Mouse (Mus musculus): ENCODE data around the gene Hrh2. TPM values are rescaled to one million over a fixed set of nuclear protein-coding genes. Genes with fewer than 3 reads are reported as not detected.

Gene Hrh2
- polyA plus RNA-seq, 1 experiment from 2014 or later, result 0.07 TPM

DNA sequence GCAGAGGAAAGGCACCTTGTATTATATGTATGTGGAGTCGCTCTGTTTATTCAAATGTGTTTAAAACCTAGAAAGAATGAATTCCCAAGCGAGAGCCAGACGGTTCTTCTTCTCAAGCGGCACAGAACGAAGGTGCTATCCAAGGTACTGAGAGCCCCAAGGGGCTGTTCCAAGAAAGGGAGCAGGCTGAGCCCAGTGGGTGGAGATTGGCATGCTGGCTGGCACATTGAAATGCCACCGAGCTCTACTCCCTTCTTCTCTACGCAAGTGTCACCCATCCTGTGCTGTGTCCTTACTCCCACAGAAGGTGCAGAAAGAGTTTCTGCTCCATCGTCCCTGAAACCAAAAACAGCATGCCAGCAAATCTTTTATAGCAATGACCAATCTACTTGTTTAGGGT is 68.4 kb downstream of the Hrh2 start:
- no peak overlapping the region for H3K4me3 ChIP-seq
- peaks cover 27% of the 10 kb centered on the region for H3K4me1 ChIP-seq (replicated peaks)
- no peaks in the 10 kb centered on the region for H3K36me3 ChIP-seq
- peaks cover 38% of the 10 kb centered on the region for H3K27me3 ChIP-seq (ENCODE audit: insufficient read depth, poor library complexity, severe bottlenecking)
- no peak overlapping the region for H3K27ac ChIP-seq
- DNase-seq (ENCODE audit: low spot score), result no peak
- WGBS, result 35% methylated on average over 8 of the region's 8 CpGs
- H3K9me3 ChIP-seq, result no peaks in the 10 kb centered on the region

DNA sequence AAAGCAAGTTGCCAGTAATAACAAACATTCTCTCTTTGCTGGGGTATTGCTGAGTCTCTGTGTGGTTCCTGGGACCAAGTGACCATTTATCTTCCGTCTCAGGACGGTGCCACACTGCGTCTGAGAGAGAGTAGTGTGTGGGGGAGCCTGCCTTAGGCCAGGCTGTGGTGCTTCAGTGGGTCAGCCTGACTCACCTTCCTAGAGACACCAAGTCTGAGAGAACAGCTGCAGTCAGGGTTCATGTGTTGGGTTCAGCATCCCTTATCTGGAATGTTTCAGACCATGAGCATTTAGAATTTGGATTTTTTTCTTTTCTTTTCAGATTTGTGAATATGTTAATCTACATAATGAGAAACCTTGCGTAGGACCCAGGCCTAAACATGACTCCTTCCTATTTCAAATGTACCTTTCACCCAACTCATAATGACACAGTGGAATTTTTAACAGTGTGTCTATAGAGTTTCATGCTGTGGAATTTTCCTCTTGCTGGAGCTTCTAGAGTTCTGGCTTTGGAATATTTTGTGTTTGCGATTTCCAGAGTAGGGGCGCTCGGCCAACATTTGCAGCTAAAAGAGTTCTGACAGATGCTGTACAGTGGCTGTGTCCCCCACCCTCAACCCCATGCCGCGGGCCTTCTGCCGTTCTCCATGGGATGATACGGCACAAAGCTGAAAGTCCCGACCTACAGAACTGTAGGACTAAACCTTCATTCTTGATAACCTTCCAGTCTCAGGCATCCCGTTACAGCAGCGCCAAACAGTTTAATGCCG is 71.0 kb downstream of the Hrh2 start:
- H3K4me3 ChIP-seq, result no peak overlapping the region
- H3K9me3 ChIP-seq, result no peaks in the 10 kb centered on the region
- no peak overlapping the region for H3K27ac ChIP-seq
- peaks cover 40% of the 10 kb centered on the region for H3K4me1 ChIP-seq (replicated peaks)
- H3K36me3 ChIP-seq, result no peaks in the 10 kb centered on the region
- DNase-seq (ENCODE audit: low spot score), result no peak
- 95% methylated on average over 15 of the region's 15 CpGs for WGBS
- H3K27me3 ChIP-seq (ENCODE audit: insufficient read depth, poor library complexity, severe bottlenecking), result peaks cover 13% of the 10 kb centered on the region; the same call in 1 of the 2 replicates

DNA sequence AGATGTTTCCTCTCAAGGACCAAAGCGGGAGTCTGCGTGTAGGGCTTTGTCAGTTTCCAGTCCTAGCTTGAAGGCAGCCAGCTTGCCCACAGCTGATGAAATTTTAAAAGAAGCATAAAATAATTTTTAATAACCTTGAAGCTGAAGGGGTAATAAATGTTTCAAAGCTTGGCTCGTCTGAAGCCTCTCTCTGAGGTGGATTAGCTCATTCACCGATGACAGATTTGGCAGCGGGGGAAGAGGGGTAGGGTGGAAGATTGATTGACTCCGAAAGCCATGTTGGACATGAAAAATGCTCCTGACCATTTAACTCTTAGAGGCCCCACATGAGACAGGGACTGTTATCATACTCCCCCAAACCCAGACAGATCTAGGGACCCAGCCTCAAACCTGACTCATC is 71.7 kb downstream of the Hrh2 start:
- no peak for DNase-seq (ENCODE audit: low spot score)
- H3K4me3 ChIP-seq, result no peak overlapping the region
- H3K27me3 ChIP-seq (ENCODE audit: insufficient read depth, poor library complexity, severe bottlenecking), result peaks cover 7% of the 10 kb centered on the region; the same call in 1 of the 2 replicates
- H3K27ac ChIP-seq, result 0 out of 2 replicates have a peak overlapping the region, but pooled peaks have one; percentile 5
- H3K36me3 ChIP-seq, result no peaks in the 10 kb centered on the region
- WGBS, result 83% methylated on average over 6 of the region's 6 CpGs
- H3K9me3 ChIP-seq, result no peaks in the 10 kb centered on the region
- peaks cover 40% of the 10 kb centered on the region for H3K4me1 ChIP-seq (replicated peaks)

DNA sequence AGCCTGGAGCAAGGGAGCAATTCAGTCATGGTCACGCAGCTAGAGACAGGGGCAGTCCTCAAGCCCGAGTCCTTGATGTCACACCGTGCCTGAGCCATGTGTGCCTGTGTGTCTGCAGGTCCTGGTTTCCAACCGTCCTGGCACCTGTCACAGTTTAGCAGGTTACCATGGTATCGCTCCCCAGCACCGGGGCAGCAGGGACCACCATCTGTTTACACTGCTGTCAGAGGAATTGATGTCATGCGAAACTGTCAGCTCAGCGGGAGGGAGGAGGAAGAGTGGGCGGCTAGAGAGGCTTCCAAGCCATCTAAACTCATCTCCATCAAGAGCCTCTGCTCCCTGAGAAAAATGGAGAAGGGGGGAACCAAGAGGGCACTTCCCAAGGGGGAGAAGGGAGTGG is 74.5 kb downstream of the Hrh2 start:
- WGBS, result 19% methylated on average over 9 of the region's 9 CpGs
- Histone ChIP-seq H3K27me3 (ENCODE audit: insufficient read depth, poor library complexity, severe bottlenecking) (no peaks in the 10 kb centered on the region; the same call in 1 of the 2 replicates), H3K4me3 (no peak overlapping the region), H3K9me3 (no peaks in the 10 kb centered on the region), H3K27ac (peak overlapping the region; percentile 69), H3K36me3 (no peaks in the 10 kb centered on the region), H3K4me1 (replicated peaks) (peaks cover 49% of the 10 kb centered on the region)
- DNase-seq (ENCODE audit: low spot score), result peak; percentile 52

DNA sequence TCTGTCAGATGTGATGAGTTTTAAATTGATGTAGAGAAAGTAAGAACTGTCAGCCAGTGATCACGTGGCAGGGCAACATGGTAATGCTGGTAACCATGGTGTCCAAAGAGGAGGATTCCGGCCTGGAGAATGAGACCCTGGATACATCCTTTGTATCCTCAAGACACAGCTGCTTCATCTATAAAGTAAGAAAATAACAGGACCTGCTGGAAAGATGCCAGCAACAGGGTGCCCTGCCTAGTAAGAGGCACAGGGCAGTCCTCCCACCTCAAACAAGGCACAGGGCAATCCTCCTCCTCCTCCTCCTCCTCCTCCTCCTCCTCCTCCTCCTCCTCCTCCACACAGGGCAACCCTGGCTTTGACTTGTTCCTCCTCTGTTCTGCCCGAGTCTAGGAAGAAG is 77.2 kb downstream of the Hrh2 start:
- Histone ChIP-seq H3K27ac (no peak overlapping the region), H3K9me3 (no peaks in the 10 kb centered on the region), H3K27me3 (ENCODE audit: insufficient read depth, poor library complexity, severe bottlenecking) (no peaks in the 10 kb centered on the region; the same call in 1 of the 2 replicates), H3K4me3 (no peak overlapping the region), H3K4me1 (replicated peaks) (peaks cover 44% of the 10 kb centered on the region), H3K36me3 (no peaks in the 10 kb centered on the region)
- no peak for DNase-seq (ENCODE audit: low spot score)
- 64% methylated on average over 3 of the region's 3 CpGs for WGBS

DNA sequence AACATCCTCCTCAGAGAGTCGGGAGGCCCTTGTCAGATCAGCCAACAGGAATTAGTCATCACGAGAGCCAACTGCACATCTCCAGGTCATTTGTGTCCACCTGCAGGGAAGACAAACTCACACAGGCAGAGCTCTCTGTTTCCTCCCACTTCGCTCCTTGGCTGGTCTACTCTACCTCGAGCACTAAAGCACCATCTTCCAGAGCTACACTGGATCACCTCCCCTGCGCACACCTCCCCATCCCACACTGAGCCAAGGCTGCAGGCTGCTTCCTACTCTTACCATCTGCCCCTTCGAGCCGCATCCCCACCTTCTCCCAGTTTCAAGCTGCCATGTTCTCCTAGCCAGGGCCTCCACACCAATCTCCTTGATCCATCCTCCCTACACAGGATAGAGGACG is 77.7 kb downstream of the Hrh2 start:
- Histone ChIP-seq H3K4me3 (no peak overlapping the region), H3K9me3 (no peaks in the 10 kb centered on the region), H3K27ac (no peak overlapping the region), H3K36me3 (no peaks in the 10 kb centered on the region), H3K4me1 (replicated peaks) (peaks cover 38% of the 10 kb centered on the region), H3K27me3 (ENCODE audit: insufficient read depth, poor library complexity, severe bottlenecking) (no peaks in the 10 kb centered on the region; the same call in 1 of the 2 replicates)
- WGBS, result 78% methylated on average over 8 of the region's 8 CpGs
- no peak for DNase-seq (ENCODE audit: low spot score)

DNA sequence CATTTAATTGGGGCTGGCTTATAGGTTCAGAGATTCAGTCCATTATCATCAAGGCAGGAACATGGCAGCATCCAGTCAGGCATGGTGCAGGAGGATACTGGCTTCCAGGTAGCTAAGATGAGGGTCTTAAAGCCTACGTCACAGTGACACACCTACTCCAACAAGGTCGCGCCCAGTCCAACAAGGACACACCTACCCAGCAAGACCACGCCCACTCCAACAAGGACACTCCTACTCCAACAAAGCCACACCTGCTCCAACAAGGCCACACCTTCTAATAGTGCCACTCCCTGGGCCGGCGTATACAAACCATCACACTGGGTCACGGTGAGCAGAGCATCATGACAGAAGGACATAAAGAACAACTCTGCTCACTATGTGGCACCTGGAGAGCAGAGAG is 80.1 kb downstream of the Hrh2 start:
- no peaks in the 10 kb centered on the region for H3K27me3 ChIP-seq (ENCODE audit: insufficient read depth, poor library complexity, severe bottlenecking)
- peaks cover 24% of the 10 kb centered on the region for H3K4me1 ChIP-seq (replicated peaks)
- no peaks in the 10 kb centered on the region for H3K9me3 ChIP-seq
- no peak overlapping the region for H3K27ac ChIP-seq
- no peak for DNase-seq (ENCODE audit: low spot score)
- whole genome bisulfite sequencing, result 89% methylated on average over 7 of the region's 7 CpGs
- H3K36me3 ChIP-seq, result no peaks in the 10 kb centered on the region
- H3K4me3 ChIP-seq, result no peak overlapping the region

DNA sequence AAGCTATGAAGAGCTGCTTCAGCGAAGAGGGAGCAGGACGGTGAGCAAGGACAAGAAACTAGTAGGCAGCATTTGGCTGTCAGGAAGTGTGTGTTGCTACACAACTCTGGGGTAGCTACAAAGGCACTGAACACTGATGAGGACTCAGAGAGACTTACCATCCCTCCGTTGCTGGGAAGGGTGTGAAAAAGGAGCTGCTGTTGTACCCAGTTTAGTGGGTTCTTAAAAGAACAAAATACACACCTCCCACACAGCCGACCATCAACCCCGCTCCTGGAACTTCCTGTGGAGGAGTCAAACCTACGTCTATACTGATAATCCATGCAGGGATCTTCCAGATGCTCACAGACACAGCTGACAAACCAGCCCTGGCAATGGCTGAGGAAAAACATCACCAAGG is 85.5 kb downstream of the Hrh2 start:
- H3K9me3 ChIP-seq, result no peaks in the 10 kb centered on the region; the same call in 1 of the 2 replicates
- no peak overlapping the region for H3K4me3 ChIP-seq
- no peaks in the 10 kb centered on the region for H3K36me3 ChIP-seq
- H3K27ac ChIP-seq, result no peak overlapping the region
- H3K27me3 ChIP-seq (ENCODE audit: insufficient read depth, poor library complexity, severe bottlenecking), result peaks cover 19% of the 10 kb centered on the region
- H3K4me1 ChIP-seq (replicated peaks), result peaks cover 9% of the 10 kb centered on the region
- DNase-seq (ENCODE audit: low spot score), result no peak
- 90% methylated on average over 6 of the region's 6 CpGs for WGBS

DNA sequence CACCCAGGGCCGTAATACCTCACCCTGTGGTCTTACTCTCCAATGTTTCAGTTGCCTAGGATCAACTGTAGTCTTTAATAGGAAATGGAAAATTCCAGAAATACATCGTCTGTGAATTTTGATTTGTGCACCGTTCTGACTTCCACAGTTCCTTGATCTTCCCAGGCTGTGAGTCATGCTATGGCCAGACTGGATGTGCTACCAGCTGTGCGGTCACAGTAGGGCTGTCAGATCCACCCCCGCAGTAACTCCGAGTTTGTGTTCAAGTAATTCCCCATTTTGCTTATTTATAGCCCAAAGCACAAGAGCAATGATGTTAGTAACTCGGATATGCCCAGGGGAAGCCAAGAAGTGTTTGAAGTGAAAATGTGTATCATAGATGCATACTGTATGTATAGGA is 88.4 kb downstream of the Hrh2 start:
- no peak for DNase-seq (ENCODE audit: low spot score)
- no peaks in the 10 kb centered on the region for H3K36me3 ChIP-seq

DNA sequence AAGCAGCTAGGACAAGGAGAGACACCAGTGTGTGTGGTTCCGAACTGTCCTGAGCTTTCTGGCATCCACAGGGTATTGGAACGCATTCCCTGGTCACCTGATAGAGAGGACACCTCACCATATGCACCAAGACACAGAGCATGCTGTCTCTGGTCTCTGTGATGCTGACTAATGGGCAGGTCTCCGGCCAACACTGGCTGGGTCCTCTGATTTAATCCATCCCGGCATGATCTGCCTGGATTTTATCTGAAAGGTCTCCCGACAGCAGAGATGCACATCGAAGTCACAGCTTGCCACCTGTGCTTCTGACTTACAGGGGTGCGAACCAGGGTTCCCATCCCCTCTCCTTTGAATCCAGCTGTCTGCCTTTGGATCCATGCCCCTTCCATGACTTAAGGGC is 89.2 kb downstream of the Hrh2 start:
- Histone ChIP-seq H3K36me3 (no peaks in the 10 kb centered on the region), H3K4me1 (replicated peaks) (peaks cover 17% of the 10 kb centered on the region), H3K27ac (no peak overlapping the region), H3K9me3 (no peaks in the 10 kb centered on the region; the same call in 1 of the 2 replicates), H3K27me3 (ENCODE audit: insufficient read depth, poor library complexity, severe bottlenecking) (peaks cover 29% of the 10 kb centered on the region), H3K4me3 (no peak overlapping the region)
- no peak for DNase-seq (ENCODE audit: low spot score)
- WGBS, result 76% methylated on average over 7 of the region's 7 CpGs

More for the DNA sequence above, 88.4 kb downstream of the Hrh2 start:
- H3K4me3 ChIP-seq, result no peak overlapping the region
- peaks cover 29% of the 10 kb centered on the region for H3K27me3 ChIP-seq (ENCODE audit: insufficient read depth, poor library complexity, severe bottlenecking)
- H3K4me1 ChIP-seq (replicated peaks), result peaks cover 17% of the 10 kb centered on the region
- no peak overlapping the region for H3K27ac ChIP-seq
- WGBS, result 87% methylated on average over 7 of the region's 7 CpGs
- no peaks in the 10 kb centered on the region; the same call in 1 of the 2 replicates for H3K9me3 ChIP-seq

DNA sequence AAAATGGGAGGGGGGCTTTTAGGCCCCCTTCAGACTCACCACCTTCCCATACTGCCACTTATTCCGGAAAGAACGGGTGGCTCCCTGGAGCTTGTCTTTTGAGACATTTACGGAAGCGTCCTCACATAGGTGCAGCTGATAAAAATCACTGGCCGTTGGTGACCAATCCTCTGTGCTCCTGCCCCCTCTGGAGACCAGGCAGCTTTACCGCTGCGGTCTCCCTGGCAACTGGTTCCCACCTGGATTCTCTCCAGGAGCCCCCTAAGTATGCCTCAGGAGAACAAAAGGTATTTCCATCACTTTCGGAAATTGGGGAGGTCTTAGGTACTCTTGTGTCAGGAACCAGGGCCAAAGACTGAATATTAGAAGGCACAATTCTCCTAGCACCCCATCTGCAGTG is 89.7 kb downstream of the Hrh2 start:
- H3K27me3 ChIP-seq (ENCODE audit: insufficient read depth, poor library complexity, severe bottlenecking), result peaks cover 29% of the 10 kb centered on the region
- no peak for DNase-seq (ENCODE audit: low spot score)
- H3K4me1 ChIP-seq (replicated peaks), result peaks cover 17% of the 10 kb centered on the region
- H3K4me3 ChIP-seq, result no peak overlapping the region
- no peak overlapping the region for H3K27ac ChIP-seq
- WGBS, result 40% methylated on average over 8 of the region's 8 CpGs
- H3K36me3 ChIP-seq, result no peaks in the 10 kb centered on the region
- H3K9me3 ChIP-seq, result no peaks in the 10 kb centered on the region; the same call in 1 of the 2 replicates

DNA sequence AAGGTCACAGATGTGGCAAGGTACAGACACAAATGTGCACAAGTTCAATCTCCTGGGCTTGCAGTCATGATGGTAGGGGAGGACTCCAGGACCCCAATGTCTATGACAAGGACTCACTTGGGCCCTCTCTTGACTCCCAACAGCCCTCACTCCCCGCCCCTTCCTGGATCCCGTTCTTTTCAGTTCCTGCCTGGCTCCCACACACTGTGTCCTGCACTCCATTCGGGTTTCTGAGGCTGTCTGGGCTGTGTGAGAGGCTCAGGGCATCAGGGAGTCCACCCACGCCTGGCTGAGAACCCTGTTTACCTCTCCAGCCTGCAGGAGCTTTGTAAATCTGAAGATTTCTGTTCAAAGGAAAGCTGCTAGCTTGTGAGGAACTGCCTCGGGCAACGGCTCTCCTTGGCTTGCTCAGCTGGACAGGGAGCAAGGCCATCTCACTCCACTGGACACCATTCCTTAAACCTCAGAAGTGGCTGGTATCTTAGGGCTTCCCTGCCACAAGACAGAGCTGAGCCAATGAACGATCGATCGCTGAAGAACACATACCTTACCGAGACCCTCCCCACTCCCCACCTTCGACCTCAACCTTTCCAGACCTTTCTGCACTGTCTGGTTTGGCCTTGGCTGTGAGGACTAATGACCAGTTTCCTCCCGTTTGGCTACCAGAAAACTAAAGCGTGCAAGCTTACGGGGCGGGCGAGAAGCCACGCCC is 90.4 kb downstream of the Hrh2 start:
- Histone ChIP-seq H3K4me3 (peak overlapping the region; percentile 38), H3K4me1 (replicated peaks) (peaks cover 17% of the 10 kb centered on the region), H3K27ac (peak overlapping the region; percentile 54; the same call in 1 of the 2 replicates), H3K36me3 (no peaks in the 10 kb centered on the region), H3K27me3 (ENCODE audit: insufficient read depth, poor library complexity, severe bottlenecking) (peaks cover 29% of the 10 kb centered on the region), H3K9me3 (no peaks in the 10 kb centered on the region; the same call in 1 of the 2 replicates)
- DNase-seq (ENCODE audit: low spot score), result peak; percentile 21
- WGBS, result 19% methylated on average over 17 of the region's 17 CpGs

DNA sequence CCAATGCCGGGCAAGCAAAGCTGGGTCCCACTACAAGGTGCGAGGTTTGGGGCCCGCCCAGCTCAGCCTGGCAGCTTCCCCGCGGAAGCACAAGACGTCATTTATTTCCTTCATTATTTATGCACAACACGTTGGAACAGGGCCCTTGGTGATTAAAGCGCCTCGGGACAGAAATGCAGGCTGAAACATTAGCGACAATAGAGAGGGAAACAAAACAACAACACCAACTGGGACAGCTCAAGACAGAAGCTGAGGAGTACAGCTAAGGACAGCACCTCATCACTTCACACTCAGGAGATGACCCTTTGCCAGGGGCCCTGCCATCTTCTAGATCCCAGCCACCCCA is 90.9 kb downstream of the Hrh2 start:
- H3K9me3 ChIP-seq, result no peaks in the 10 kb centered on the region; the same call in 1 of the 2 replicates
- peak overlapping the region; percentile 38 for H3K4me3 ChIP-seq
- peaks cover 29% of the 10 kb centered on the region for H3K27me3 ChIP-seq (ENCODE audit: insufficient read depth, poor library complexity, severe bottlenecking)
- 0 out of 2 replicates have a peak overlapping the region, but pooled peaks have one; percentile 12 for H3K27ac ChIP-seq
- H3K36me3 ChIP-seq, result no peaks in the 10 kb centered on the region
- DNase-seq (ENCODE audit: low spot score), result no peak
- H3K4me1 ChIP-seq (replicated peaks), result peaks cover 17% of the 10 kb centered on the region
- WGBS, result 7% methylated on average over 10 of the region's 10 CpGs
